Mouse (Mus musculus) E14TG2a.4 (cell line): ENCODE data around the gene Mtcl1.

Experiments used
- H3K27me3 ChIP-seq: 2 replicates; pipeline ENCODE4 v1.6.1; 2014; ENCODE audit warnings: low read length, control low read depth; ENCODE audit not compliant: insufficient read depth
- H3K36me3 ChIP-seq: 2 replicates; pipeline ENCODE4 v1.6.1; 2014; ENCODE audit warnings: low read length, control low read depth; ENCODE audit not compliant: insufficient read depth
- H3K4me1 ChIP-seq: replicated peaks from 2 replicates; pipeline ENCODE4 v1.6.1; 2014; ENCODE audit warnings: low read depth, low read length, control low read depth
- H3K4me3 ChIP-seq: replicated peaks from 2 replicates; pipeline ENCODE4 v1.5.1; 2014; ENCODE audit warnings: mild to moderate bottlenecking, low read length
- H3K9me3 ChIP-seq: 2 replicates; pipeline ENCODE4 v1.6.1; 2014; ENCODE audit warnings: low read length, control low read depth
- CTCF ChIP-seq: conservative IDR thresholded peaks from 2 replicates; pipeline ENCODE4 v1.5.1; 2014; ENCODE audit warnings: low read length
- NANOG ChIP-seq: IDR thresholded peaks from 2 replicates; pipeline ENCODE4 v1.6.1; 2014; ENCODE audit warnings: borderline replicate concordance, low read length, mixed read lengths
- POU5F1 ChIP-seq: IDR thresholded peaks from 2 replicates; pipeline ENCODE4 v1.6.1; 2014; ENCODE audit warnings: low read length, borderline replicate concordance

Gene Mtcl1

GRCm38 (mm10) chr17:66340798-66341197 lies 108.8 kb downstream of the Mtcl1 start:
- peaks cover 91% of the 10 kb centered on the region for H3K36me3 ChIP-seq
- H3K9me3 ChIP-seq, result no peaks in the 10 kb centered on the region
- no peak for TF ChIP-seq NANOG
- no peak for TF ChIP-seq CTCF
- TF ChIP-seq POU5F1, result no peak
- H3K4me1 ChIP-seq, result peaks cover 94% of the 10 kb centered on the region
- no peak overlapping the region for H3K4me3 ChIP-seq
- no peaks in the 10 kb centered on the region for H3K27me3 ChIP-seq

GRCm38 (mm10) chr17:66337929-66338328 lies 111.6 kb downstream of the Mtcl1 start:
- no peak overlapping the region for H3K4me3 ChIP-seq
- H3K9me3 ChIP-seq, result no peaks in the 10 kb centered on the region
- peaks cover 63% of the 10 kb centered on the region for H3K36me3 ChIP-seq
- H3K27me3 ChIP-seq, result no peaks in the 10 kb centered on the region
- peaks cover 91% of the 10 kb centered on the region for H3K4me1 ChIP-seq
- TF ChIP-seq CTCF (no peak), NANOG (no peak), POU5F1 (no peak)

- Histone ChIP-seq H3K4me1 (peaks cover 77% of the 10 kb centered on the region), H3K9me3 (no peaks in the 10 kb centered on the region), H3K27me3 (no peaks in the 10 kb centered on the region), H3K4me3 (no peak overlapping the region), H3K36me3 (peaks cover 39% of the 10 kb centered on the region)
- TF ChIP-seq CTCF (no peak), POU5F1 (no peak), NANOG (no peak)
Measured at GRCm38 (mm10) chr17:66335568-66335967, 114.0 kb downstream of the Mtcl1 start.

GRCm38 (mm10) chr17:66334894-66335293 lies 114.7 kb downstream of the Mtcl1 start:
- H3K27me3 ChIP-seq, result no peaks in the 10 kb centered on the region

GRCm38 (mm10) chr17:66331207-66331606 lies 118.3 kb downstream of the Mtcl1 start:
- no peaks in the 10 kb centered on the region for H3K27me3 ChIP-seq
- H3K9me3 ChIP-seq, result peaks cover 18% of the 10 kb centered on the region
- TF ChIP-seq CTCF, result no peak
- no peak for TF ChIP-seq POU5F1
- no peak for TF ChIP-seq NANOG
- H3K4me1 ChIP-seq, result peaks cover 37% of the 10 kb centered on the region
- no peak overlapping the region for H3K4me3 ChIP-seq
- no peaks in the 10 kb centered on the region for H3K36me3 ChIP-seq

More at GRCm38 (mm10) chr17:66334894-66335293, 114.7 kb downstream of the Mtcl1 start:
- TF ChIP-seq NANOG (no peak), CTCF (no peak), POU5F1 (no peak)
- Histone ChIP-seq H3K36me3 (peaks cover 33% of the 10 kb centered on the region), H3K9me3 (peaks cover 2% of the 10 kb centered on the region), H3K4me3 (no peak overlapping the region), H3K4me1 (peaks cover 70% of the 10 kb centered on the region)

GRCm38 (mm10) chr17:66326552-66327045 lies 123.0 kb downstream of the Mtcl1 start:
- no peak overlapping the region for H3K4me3 ChIP-seq
- H3K9me3 ChIP-seq, result peaks cover 20% of the 10 kb centered on the region
- no peaks in the 10 kb centered on the region for H3K36me3 ChIP-seq
- no peaks in the 10 kb centered on the region for H3K27me3 ChIP-seq
- peaks cover 43% of the 10 kb centered on the region for H3K4me1 ChIP-seq
- TF ChIP-seq POU5F1, result no peak
- peak; percentile 68 for TF ChIP-seq CTCF

GRCm38 (mm10) chr17:66326204-66326545 lies 123.4 kb downstream of the Mtcl1 start:
- Histone ChIP-seq H3K4me3 (no peak overlapping the region), H3K27me3 (no peaks in the 10 kb centered on the region), H3K9me3 (peaks cover 20% of the 10 kb centered on the region), H3K36me3 (no peaks in the 10 kb centered on the region), H3K4me1 (peaks cover 43% of the 10 kb centered on the region)
- TF ChIP-seq NANOG, result no peak
- TF ChIP-seq POU5F1, result no peak
- TF ChIP-seq CTCF, result no peak

- no peak for TF ChIP-seq CTCF
- TF ChIP-seq POU5F1, result no peak
- Histone ChIP-seq H3K9me3 (peaks cover 20% of the 10 kb centered on the region), H3K4me1 (peaks cover 42% of the 10 kb centered on the region), H3K4me3 (no peak overlapping the region), H3K27me3 (no peaks in the 10 kb centered on the region), H3K36me3 (no peaks in the 10 kb centered on the region)
Measured at GRCm38 (mm10) chr17:66325440-66326203, 123.9 kb downstream of the Mtcl1 start.

GRCm38 (mm10) chr17:66324836-66325235 lies 124.7 kb downstream of the Mtcl1 start:
- peaks cover 47% of the 10 kb centered on the region for H3K4me1 ChIP-seq
- no peaks in the 10 kb centered on the region for H3K27me3 ChIP-seq

More at GRCm38 (mm10) chr17:66324836-66325235, 124.7 kb downstream of the Mtcl1 start:
- Histone ChIP-seq H3K36me3 (no peaks in the 10 kb centered on the region), H3K4me3 (no peak overlapping the region), H3K9me3 (peaks cover 18% of the 10 kb centered on the region)
- no peak for TF ChIP-seq CTCF
- TF ChIP-seq POU5F1, result no peak
- TF ChIP-seq NANOG, result no peak
